Mouse (Mus musculus): ENCODE measurements at regions not wholly inside any gene's neighbourhood (a gene's known extent, or its start where the extent isn't known, plus 50 kb on each side); places are given as distances from the start of the nearest gene placed in this dataset.

GRCm38 (mm10) chr1:137806252-137806651 is 369.3 kb downstream of the Ptprc start:
- no peak overlapping the region for H3K27ac ChIP-seq (ENCODE audit: insufficient read depth, low read depth, low read length, poor library complexity, severe bottlenecking)
- no peak for DNase-seq (ENCODE audit: low read depth, low spot score)
- no peaks in the 10 kb centered on the region for H3K9me3 ChIP-seq (ENCODE audit: control insufficient read depth, insufficient read depth, low read depth, low read length)
- H3K9ac ChIP-seq (ENCODE audit: insufficient read depth, low read depth, low read length, poor library complexity, severe bottlenecking) = no peak overlapping the region
- no peaks in the 10 kb centered on the region for H3K36me3 ChIP-seq (ENCODE audit: control insufficient read depth, insufficient read depth, low read length, poor library complexity, severe bottlenecking)
- no peaks in the 10 kb centered on the region for H3K4me1 ChIP-seq (ENCODE audit: control insufficient read depth in 2 of 2, insufficient read depth in 2 of 2, low read length in 2 of 2, poor library complexity in 1 of 2)
- no peak for TF ChIP-seq CHD2 (IDR thresholded peaks at IDR 0.05; ENCODE audit: low read depth, low read length)
- TF ChIP-seq ZC3H11A (IDR thresholded peaks at IDR 0.05; ENCODE audit: borderline replicate concordance, low read depth, low read length) = no peak
- TF ChIP-seq MAFK (IDR thresholded peaks at IDR 0.05; ENCODE audit: insufficient read depth, low read depth, low read length) = no peak
- TF ChIP-seq ZNF384 (IDR thresholded peaks at IDR 0.05; ENCODE audit: low read depth, low read length) = no peak
- TF ChIP-seq HCFC1 (IDR thresholded peaks at IDR 0.05; ENCODE audit: borderline replicate concordance, insufficient read depth, low read length) = no peak
- in situ Hi-C loops (cut with MboI; ENCODE audit: low sequenced_read_pairs in 2 of 2, unreplicated experiment in 2 of 2) = no loop called here
- H3K4me3 ChIP-seq (ENCODE audit: insufficient read depth in 1 of 2, low read depth in 1 of 2, low read length in 2 of 2, poor library complexity in 1 of 2, severe bottlenecking in 1 of 2) = no peak overlapping the region

GRCm38 (mm10) chr1:137802119-137802518 is 373.4 kb downstream of the Ptprc start:
- in situ Hi-C loops (cut with MboI; ENCODE audit: low sequenced_read_pairs in 2 of 2, unreplicated experiment in 2 of 2) = no loop called here
- no peak for DNase-seq (ENCODE audit: low read depth, low spot score)
- no peaks in the 10 kb centered on the region for H3K4me1 ChIP-seq (ENCODE audit: control insufficient read depth in 2 of 2, insufficient read depth in 2 of 2, low read length in 2 of 2, poor library complexity in 1 of 2)
- H3K4me3 ChIP-seq (ENCODE audit: insufficient read depth in 1 of 2, low read depth in 1 of 2, low read length in 2 of 2, poor library complexity in 1 of 2, severe bottlenecking in 1 of 2) = no peak overlapping the region
- no peaks in the 10 kb centered on the region for H3K9me3 ChIP-seq (ENCODE audit: control insufficient read depth, insufficient read depth, low read depth, low read length)
- TF ChIP-seq CHD2 (IDR thresholded peaks at IDR 0.05; ENCODE audit: low read depth, low read length) = no peak
- TF ChIP-seq ZC3H11A (IDR thresholded peaks at IDR 0.05; ENCODE audit: borderline replicate concordance, low read depth, low read length) = no peak
- TF ChIP-seq MAFK (IDR thresholded peaks at IDR 0.05; ENCODE audit: insufficient read depth, low read depth, low read length) = no peak
- TF ChIP-seq HCFC1 (IDR thresholded peaks at IDR 0.05; ENCODE audit: borderline replicate concordance, insufficient read depth, low read length) = no peak
- no peak for TF ChIP-seq ZNF384 (IDR thresholded peaks at IDR 0.05; ENCODE audit: low read depth, low read length)
- no peaks in the 10 kb centered on the region for H3K36me3 ChIP-seq (ENCODE audit: control insufficient read depth, insufficient read depth, low read length, poor library complexity, severe bottlenecking)
- H3K9ac ChIP-seq (ENCODE audit: insufficient read depth, low read depth, low read length, poor library complexity, severe bottlenecking) = no peak overlapping the region
- no peak overlapping the region for H3K27ac ChIP-seq (ENCODE audit: insufficient read depth, low read depth, low read length, poor library complexity, severe bottlenecking)

- no peak overlapping the region for H3K4me3 ChIP-seq (ENCODE audit: insufficient read depth in 1 of 2, low read depth in 1 of 2, low read length in 2 of 2, poor library complexity in 1 of 2, severe bottlenecking in 1 of 2)
- in situ Hi-C loops (cut with MboI; ENCODE audit: low sequenced_read_pairs in 2 of 2, unreplicated experiment in 2 of 2) = no loop called here
- no peak for DNase-seq (ENCODE audit: low read depth, low spot score)
- TF ChIP-seq ZNF384 (IDR thresholded peaks at IDR 0.05; ENCODE audit: low read depth, low read length) = no peak
- no peak for TF ChIP-seq MAFK (IDR thresholded peaks at IDR 0.05; ENCODE audit: insufficient read depth, low read depth, low read length)
- TF ChIP-seq HCFC1 (IDR thresholded peaks at IDR 0.05; ENCODE audit: borderline replicate concordance, insufficient read depth, low read length) = no peak
- no peak for TF ChIP-seq ZC3H11A (IDR thresholded peaks at IDR 0.05; ENCODE audit: borderline replicate concordance, low read depth, low read length)
- no peak for TF ChIP-seq CHD2 (IDR thresholded peaks at IDR 0.05; ENCODE audit: low read depth, low read length)
- no peaks in the 10 kb centered on the region for H3K9me3 ChIP-seq (ENCODE audit: control insufficient read depth, insufficient read depth, low read depth, low read length)
- no peaks in the 10 kb centered on the region for H3K4me1 ChIP-seq (ENCODE audit: control insufficient read depth in 2 of 2, insufficient read depth in 2 of 2, low read length in 2 of 2, poor library complexity in 1 of 2)
- H3K9ac ChIP-seq (ENCODE audit: insufficient read depth, low read depth, low read length, poor library complexity, severe bottlenecking) = no peak overlapping the region
- no peaks in the 10 kb centered on the region for H3K36me3 ChIP-seq (ENCODE audit: control insufficient read depth, insufficient read depth, low read length, poor library complexity, severe bottlenecking)
- H3K27ac ChIP-seq (ENCODE audit: insufficient read depth, low read depth, low read length, poor library complexity, severe bottlenecking) = no peak overlapping the region
Measured at GRCm38 (mm10) chr1:137800752-137801151, 374.8 kb downstream of the Ptprc start.

- DNase-seq (ENCODE audit: low read depth, low spot score) = no peak
- Histone ChIP-seq H3K9ac (ENCODE audit: insufficient read depth, low read depth, low read length, poor library complexity, severe bottlenecking) (no peak overlapping the region), H3K4me3 (ENCODE audit: insufficient read depth in 1 of 2, low read depth in 1 of 2, low read length in 2 of 2, poor library complexity in 1 of 2, severe bottlenecking in 1 of 2) (no peak overlapping the region), H3K27ac (ENCODE audit: insufficient read depth, low read depth, low read length, poor library complexity, severe bottlenecking) (no peak overlapping the region), H3K36me3 (ENCODE audit: control insufficient read depth, insufficient read depth, low read length, poor library complexity, severe bottlenecking) (no peaks in the 10 kb centered on the region), H3K4me1 (ENCODE audit: control insufficient read depth in 2 of 2, insufficient read depth in 2 of 2, low read length in 2 of 2, poor library complexity in 1 of 2) (no peaks in the 10 kb centered on the region), H3K9me3 (ENCODE audit: control insufficient read depth, insufficient read depth, low read depth, low read length) (no peaks in the 10 kb centered on the region)
- in situ Hi-C loops (cut with MboI; ENCODE audit: low sequenced_read_pairs in 2 of 2, unreplicated experiment in 2 of 2) = no loop called here
- TF ChIP-seq HCFC1 (IDR thresholded peaks at IDR 0.05; ENCODE audit: borderline replicate concordance, insufficient read depth, low read length) (no peak), ZC3H11A (IDR thresholded peaks at IDR 0.05; ENCODE audit: borderline replicate concordance, low read depth, low read length) (no peak), ZNF384 (IDR thresholded peaks at IDR 0.05; ENCODE audit: low read depth, low read length) (no peak), CHD2 (IDR thresholded peaks at IDR 0.05; ENCODE audit: low read depth, low read length) (no peak), MAFK (IDR thresholded peaks at IDR 0.05; ENCODE audit: insufficient read depth, low read depth, low read length) (no peak)
Measured at GRCm38 (mm10) chr1:137788789-137789188, 386.7 kb downstream of the Ptprc start.

GRCm38 (mm10) chr1:137786653-137787052 is 388.9 kb downstream of the Ptprc start:
- no peak overlapping the region for H3K9ac ChIP-seq (ENCODE audit: insufficient read depth, low read depth, low read length, poor library complexity, severe bottlenecking)
- H3K27ac ChIP-seq (ENCODE audit: insufficient read depth, low read depth, low read length, poor library complexity, severe bottlenecking) = no peak overlapping the region
- in situ Hi-C loops (cut with MboI; ENCODE audit: low sequenced_read_pairs in 2 of 2, unreplicated experiment in 2 of 2) = no loop called here
- no peaks in the 10 kb centered on the region for H3K4me1 ChIP-seq (ENCODE audit: control insufficient read depth in 2 of 2, insufficient read depth in 2 of 2, low read length in 2 of 2, poor library complexity in 1 of 2)
- TF ChIP-seq ZNF384 (IDR thresholded peaks at IDR 0.05; ENCODE audit: low read depth, low read length) (no peak), HCFC1 (IDR thresholded peaks at IDR 0.05; ENCODE audit: borderline replicate concordance, insufficient read depth, low read length) (no peak), MAFK (IDR thresholded peaks at IDR 0.05; ENCODE audit: insufficient read depth, low read depth, low read length) (no peak), CHD2 (IDR thresholded peaks at IDR 0.05; ENCODE audit: low read depth, low read length) (no peak), ZC3H11A (IDR thresholded peaks at IDR 0.05; ENCODE audit: borderline replicate concordance, low read depth, low read length) (no peak)
- no peak overlapping the region for H3K4me3 ChIP-seq (ENCODE audit: insufficient read depth in 1 of 2, low read depth in 1 of 2, low read length in 2 of 2, poor library complexity in 1 of 2, severe bottlenecking in 1 of 2)
- no peak for DNase-seq (ENCODE audit: low read depth, low spot score)
- no peaks in the 10 kb centered on the region for H3K36me3 ChIP-seq (ENCODE audit: control insufficient read depth, insufficient read depth, low read length, poor library complexity, severe bottlenecking)
- H3K9me3 ChIP-seq (ENCODE audit: control insufficient read depth, insufficient read depth, low read depth, low read length) = no peaks in the 10 kb centered on the region

Data from ES-E14 (cell line).